Mouse (Mus musculus) hematopoietic stem cell, adult 5-6 weeks (primary cell): ENCODE data around the gene Pam16. TPM values are rescaled to one million over a fixed set of nuclear protein-coding genes. Genes with fewer than 3 reads are reported as not detected.

ENCODE experiments used
- ATAC-seq, 2 experiments: fragments of 125-278 bp in 1 of 2; replicated peaks in 1 of 2; 2 replicates each; pipeline ENCODE4 v1.8.0; 2016 to 2017; ENCODE audit warnings: inconsistent platforms in 2 of 2, mild to moderate bottlenecking in 2 of 2, moderate number of reproducible peaks in 2 of 2, low read depth in 1 of 2, moderate TSS enrichment in 1 of 2; ENCODE audit not compliant: low FRiP score in 2 of 2, poor library complexity in 2 of 2, severe bottlenecking in 2 of 2, insufficient read depth in 1 of 2, low TSS enrichment in 1 of 2
- total RNA-seq: library from RNA; stranded (forward); fragments of 172-1452, 232-1000 nt; gene quantifications from 2 replicates; pipeline ENCODE4 v1.2.3, GENCODE M21; 2017

Pam16 gene
- total RNA-seq, 1 experiment from 2014 or later = 37.6 TPM

GRCm38 (mm10) chr16:4649692-4650091 lies 24.9 kb upstream of the Pam16 start:
- no peak for ATAC-seq

- no peak for ATAC-seq
Measured at GRCm38 (mm10) chr16:4649211-4649610, 24.4 kb upstream of the Pam16 start.

- ATAC-seq = no peak
Measured at GRCm38 (mm10) chr16:4648416-4649023, 23.7 kb upstream of the Pam16 start.

GRCm38 (mm10) chr16:4647651-4648141 lies 22.9 kb upstream of the Pam16 start:
- ATAC-seq = no peak

- no peak for ATAC-seq
Measured at GRCm38 (mm10) chr16:4646831-4647230, 22.0 kb upstream of the Pam16 start.

GRCm38 (mm10) chr16:4645867-4646266 lies 21.1 kb upstream of the Pam16 start:
- no peak for ATAC-seq

- no peak for ATAC-seq
Measured at GRCm38 (mm10) chr16:4643670-4644419, 19.1 kb upstream of the Pam16 start.

GRCm38 (mm10) chr16:4642937-4643336 lies 18.1 kb upstream of the Pam16 start:
- ATAC-seq = no peak

- no peak for ATAC-seq
Measured at GRCm38 (mm10) chr16:4642190-4642589, 17.4 kb upstream of the Pam16 start.

GRCm38 (mm10) chr16:4641119-4641838 lies 16.5 kb upstream of the Pam16 start:
- no peak for ATAC-seq

- peak in 1 of 2 experiments; percentile 43; a peak in 2 of 4 replicates for ATAC-seq
Measured at GRCm38 (mm10) chr16:4640267-4641005, 15.6 kb upstream of the Pam16 start.

GRCm38 (mm10) chr16:4639831-4640237 lies 15.0 kb upstream of the Pam16 start, which contains the start of the genes Vasn and Dnaja3:
Gene Vasn (plus strand): TSS chr16:4639941.
Gene Dnaja3 (plus strand): TSS chr16:4639989.
- peak; percentile 81 for ATAC-seq

- ATAC-seq = no peak
Measured at GRCm38 (mm10) chr16:4638891-4639390, 14.2 kb upstream of the Pam16 start.

GRCm38 (mm10) chr16:4635760-4636159 lies 11.0 kb upstream of the Pam16 start:
- ATAC-seq = no peak

- no peak for ATAC-seq
Measured at GRCm38 (mm10) chr16:4634681-4635080, 9.9 kb upstream of the Pam16 start.

GRCm38 (mm10) chr16:4633661-4634060 lies 8.9 kb upstream of the Pam16 start:
- ATAC-seq = no peak

- no peak for ATAC-seq
Measured at GRCm38 (mm10) chr16:4632050-4632449, 7.3 kb upstream of the Pam16 start.
